Mouse (Mus musculus) spleen, embryonic (tissue): ENCODE data around the gene Vps13c.

ENCODE experiments used
- CTCF ChIA-PET: fragments of 350-600 bp; sonication (Branson Sonifier 250); formaldehyde crosslinking; loops from one replicate; lab custom pipeline; 2022; lab: Charles Lee

Vps13c gene

DNA sequence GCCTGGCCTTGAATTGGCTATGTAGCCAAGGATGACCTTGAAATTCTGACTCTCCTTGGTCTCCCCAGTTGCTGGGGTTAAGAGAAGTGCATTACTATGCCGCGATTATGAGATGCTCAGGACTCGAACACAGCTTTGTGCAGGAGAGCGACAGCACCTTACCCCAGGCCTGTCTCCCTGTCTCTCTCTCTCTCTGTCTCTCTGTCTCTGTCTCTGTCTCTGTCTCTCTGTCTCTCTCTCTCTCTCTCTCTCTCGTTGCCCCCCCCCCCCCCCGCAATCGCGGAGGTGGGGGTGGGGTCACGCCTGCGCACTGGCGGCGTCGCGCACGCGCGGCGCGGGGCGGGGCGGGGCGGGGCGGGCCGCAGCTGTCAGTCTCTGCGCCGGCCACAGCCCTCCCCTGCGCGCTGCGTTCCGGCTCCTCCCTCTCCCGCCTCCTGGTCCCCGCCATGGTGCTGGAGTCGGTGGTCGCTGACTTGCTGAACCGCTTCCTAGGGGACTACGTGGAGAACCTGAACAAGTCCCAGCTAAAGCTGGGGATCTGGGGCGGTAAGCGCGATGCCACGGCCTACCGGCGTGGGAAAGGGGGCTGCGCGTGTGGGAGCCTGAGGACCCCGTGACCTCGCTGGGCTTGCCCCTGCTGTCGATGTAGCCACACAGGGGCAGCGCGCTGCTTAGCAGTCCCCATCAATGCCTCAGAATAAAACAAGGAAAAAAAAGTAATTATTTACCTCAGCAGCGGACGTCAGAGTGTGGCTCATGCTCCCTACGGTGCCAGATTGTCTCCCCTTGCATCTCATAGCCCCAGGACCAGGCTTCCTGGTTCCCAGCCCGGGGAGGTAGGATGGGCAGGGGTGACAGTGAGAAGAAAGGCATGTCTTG is at the start of gene Vps13c:
Gene Vps13c (plus strand): TSS at position 416 of the 879 bp plus-strand sequence.
- CTCF ChIA-PET: no interaction called here

DNA sequence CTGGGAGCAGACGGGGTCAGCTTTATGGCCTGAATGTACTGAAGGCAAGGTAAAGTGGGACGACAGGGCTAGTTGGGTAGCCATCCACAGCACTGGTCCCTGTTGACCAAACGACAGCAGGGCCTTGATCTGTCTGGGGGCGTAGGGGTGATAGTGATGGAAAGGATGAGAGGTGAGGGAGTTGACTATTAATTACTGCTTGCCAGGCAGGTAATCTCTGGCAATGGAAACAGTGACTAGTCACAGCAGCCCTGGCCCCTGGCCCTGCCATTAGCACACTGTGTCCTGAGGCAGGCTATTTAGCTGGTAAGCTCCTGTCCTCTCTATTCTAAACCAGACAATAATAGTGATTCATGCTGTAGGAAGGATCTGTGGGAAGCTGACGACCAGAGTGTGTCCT is 47.8 kb upstream of the Vps13c start:
- CTCF ChIA-PET: no interaction called here

DNA sequence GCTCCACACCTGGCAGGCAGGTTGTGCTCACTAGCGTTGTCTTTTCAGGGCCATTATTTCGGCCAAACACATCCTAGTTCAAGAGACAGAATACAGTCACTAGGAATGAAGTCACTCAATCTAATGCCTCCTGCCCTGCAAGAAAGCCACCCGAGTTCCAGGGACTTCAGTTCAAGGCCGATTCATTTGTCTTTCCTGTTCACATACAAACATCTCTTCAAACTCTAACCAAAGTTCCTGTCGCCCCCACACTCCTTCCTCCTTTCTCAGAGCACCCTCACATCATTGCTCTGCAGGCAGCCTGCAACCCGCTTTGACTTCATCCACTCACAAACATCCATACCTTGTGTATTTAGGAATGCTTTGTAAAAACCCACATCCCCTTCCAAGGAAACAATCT is 46.7 kb upstream of the Vps13c start:
- CTCF ChIA-PET: no interaction called here

DNA sequence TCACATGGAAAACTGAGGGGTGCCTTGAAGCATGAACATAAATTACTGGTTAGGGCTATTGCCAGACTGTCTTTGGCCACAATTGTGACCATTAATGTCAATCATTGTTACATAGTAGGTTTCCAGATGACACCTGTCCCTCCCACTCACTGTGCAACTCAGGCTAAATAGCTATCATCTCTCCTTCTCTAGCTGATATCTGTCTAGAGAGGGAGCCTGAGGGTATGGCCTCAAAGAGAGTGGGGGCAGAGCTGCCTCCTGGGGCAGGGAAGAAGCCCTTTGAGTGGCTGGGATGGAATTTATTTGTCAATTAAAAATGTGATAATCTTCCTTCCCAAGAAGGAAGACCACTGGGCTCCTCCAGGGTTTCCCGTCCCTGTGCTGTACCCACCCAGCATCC is 46.0 kb upstream of the Vps13c start:
- CTCF ChIA-PET: no interaction called here

DNA sequence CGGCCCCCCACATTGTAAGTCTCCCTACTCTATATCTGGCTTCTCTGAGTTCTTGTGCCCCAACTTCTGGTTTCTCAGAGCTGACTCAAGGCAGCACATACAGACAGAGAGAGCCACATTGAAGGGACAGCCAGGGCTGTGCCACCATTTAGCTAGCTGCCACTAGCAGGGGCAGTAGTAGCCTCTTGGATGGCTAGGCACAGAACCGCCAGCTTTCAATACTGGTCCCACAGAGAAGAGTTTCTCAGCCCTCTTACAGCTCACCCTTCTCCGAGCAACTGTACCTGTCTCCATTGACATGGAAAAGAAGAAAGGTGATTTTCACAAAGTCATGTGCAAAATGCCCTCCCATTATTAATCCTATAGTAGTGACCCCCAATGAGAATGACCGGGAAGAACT is 45.5 kb upstream of the Vps13c start:
- CTCF ChIA-PET: no interaction called here

DNA sequence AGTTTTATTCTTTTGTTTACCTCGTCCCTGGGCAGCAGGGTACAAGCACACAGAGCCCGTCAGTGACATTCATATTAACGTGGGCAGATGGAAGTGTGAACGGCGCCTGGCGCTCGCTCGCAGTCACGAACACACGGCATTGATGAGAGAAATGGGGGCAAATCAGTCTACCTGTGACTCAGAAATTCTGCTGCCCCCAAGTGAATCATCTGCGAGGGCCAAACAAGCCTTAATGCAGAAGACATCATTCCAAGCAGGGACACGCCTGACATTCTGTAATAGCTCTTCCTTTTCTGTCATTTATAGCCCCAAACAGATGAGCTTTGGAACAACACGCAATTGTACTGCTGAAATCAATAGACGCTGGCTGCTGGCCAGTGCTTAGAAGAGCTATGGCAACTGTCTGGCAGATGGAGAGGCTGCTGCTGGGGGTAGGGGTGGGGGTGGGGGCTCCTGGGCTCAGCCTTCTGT is 45.0 kb upstream of the Vps13c start:
- CTCF ChIA-PET: no interaction called here

DNA sequence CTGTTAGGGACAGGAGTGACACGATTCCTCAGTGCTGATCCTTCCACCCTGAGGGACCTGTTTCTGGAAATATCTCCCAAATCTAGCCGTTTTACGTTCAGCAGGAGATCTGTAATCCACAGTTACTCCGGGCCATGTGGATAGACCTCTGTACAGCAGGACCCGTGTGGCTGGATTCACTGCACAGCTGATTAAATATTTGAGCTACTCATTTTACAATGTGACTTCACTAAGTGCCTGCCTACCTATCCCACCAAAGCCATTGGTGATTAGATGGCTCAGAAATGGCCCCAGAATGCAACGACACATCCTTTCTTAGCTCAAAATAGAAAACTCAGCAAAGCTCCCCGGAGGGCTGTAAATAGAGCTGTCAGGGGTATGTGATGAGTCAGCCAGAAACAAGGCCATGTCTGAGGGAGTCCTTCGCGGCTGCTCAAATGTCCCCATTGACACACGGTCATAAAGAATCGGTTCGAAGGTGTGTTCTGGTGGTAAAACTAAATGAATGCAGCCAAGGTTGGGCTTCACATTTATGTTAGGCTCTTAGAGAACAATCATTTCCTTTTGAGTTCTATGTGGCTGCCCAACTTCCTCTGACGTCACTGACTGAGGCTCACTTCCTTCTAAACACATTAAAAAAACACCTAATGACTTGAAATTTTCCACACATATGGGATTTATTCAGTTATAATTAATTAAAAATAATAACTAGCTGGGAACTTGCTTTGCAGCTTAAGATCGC is 40.9 kb upstream of the Vps13c start:
- CTCF ChIA-PET: interaction anchor here (0.6 kb wide), 2 partner anchors 173 to 1188 kb away, joined by 3 read pairs; no protein-coding TSS in a partner anchor

DNA sequence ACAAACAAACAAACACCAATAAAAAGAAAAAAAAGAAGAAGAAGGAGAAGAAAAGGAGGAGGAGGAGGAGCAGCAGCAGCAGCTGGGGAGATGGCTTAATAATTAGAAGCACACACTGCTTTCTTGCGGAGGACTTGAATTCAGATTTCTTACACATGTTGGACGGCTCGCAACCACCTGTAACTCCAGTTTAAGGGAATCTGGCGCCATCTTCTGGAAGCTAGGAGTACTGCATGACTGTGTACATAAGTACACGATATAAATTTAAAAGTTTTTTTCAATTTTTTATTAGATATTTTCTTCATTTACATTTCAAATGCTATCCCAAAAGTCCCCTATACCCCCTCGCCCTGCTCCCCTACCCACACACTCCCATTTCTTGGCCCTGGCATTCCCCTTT is 38.0 kb upstream of the Vps13c start:
- CTCF ChIA-PET: no interaction called here

DNA sequence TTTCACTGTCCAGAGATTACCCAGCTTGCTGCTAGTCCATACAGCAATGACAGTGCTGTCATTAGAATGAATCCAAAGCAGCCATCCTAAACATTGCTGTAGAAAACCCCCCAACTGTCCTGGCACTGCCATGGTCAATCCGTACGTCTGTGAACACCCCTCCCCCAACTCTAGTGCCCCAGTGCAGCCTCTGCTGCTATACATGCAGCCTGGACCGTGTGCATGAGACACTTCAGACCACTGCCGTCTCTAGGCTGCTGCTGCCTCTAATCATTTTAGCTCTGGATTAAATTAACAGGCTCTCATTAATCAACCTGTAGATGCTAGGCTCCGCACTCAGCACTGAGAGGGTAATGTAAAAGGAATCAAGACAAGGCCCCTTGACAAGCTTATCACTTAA is 33.2 kb upstream of the Vps13c start:
- CTCF ChIA-PET: no interaction called here

DNA sequence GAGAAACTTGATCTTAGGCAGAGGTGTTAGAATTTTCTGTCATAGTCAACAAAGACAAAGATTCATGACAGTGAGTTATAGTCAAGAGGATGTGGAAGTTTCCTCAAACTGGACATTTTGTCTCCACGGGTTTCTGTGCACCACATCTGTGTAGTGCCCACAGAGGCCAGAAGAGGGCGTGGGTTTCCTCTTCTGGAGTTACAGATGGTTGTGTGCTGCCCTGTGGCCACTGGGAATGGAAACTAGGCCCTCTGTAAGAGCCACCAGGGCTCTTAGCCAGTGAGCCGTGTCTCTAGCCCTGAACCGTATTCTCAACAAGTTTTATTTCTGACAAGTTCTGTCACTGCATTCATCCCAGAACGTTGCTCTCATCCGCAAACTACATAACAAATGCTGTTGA is 29.7 kb upstream of the Vps13c start:
- CTCF ChIA-PET: no interaction called here

DNA sequence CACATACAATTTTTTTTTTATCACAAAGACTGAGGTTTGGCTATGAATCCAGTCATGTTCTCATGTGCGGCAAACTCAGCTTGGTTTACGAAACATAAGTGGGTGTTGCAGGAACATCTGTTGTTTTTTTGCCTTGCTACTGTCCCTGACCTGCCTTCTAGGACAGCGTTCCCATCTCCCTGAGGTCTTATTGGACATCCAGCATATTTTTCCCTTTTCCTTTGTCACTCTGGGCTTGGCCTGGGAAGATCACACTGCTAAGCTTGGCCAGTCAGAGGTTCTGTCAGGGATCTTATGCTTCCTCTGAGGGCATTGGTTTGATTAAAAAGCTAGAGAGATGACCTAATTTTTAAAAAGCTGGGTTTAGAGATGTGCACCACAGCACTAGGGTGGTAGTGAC is 29.1 kb upstream of the Vps13c start:
- CTCF ChIA-PET: no interaction called here

DNA sequence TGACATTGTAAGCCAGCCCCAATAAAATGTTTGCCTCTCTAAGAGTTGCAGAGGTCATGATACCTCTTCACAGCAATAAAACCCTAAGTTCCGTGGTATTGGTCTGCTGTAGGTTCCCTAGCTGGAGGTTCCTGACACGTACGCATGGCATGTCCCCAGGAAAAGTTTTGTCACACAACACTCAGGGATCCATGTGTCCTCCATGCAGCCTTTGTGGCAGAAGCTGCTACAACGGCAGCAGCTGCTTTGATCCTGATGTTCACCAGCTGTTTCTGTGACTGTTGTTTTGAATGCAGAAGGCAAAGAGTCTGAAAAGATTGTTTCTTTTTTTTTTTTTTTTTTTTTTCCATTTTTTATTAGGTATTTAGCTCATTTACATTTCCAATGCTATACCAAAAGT is 27.0 kb upstream of the Vps13c start:
- CTCF ChIA-PET: no interaction called here

DNA sequence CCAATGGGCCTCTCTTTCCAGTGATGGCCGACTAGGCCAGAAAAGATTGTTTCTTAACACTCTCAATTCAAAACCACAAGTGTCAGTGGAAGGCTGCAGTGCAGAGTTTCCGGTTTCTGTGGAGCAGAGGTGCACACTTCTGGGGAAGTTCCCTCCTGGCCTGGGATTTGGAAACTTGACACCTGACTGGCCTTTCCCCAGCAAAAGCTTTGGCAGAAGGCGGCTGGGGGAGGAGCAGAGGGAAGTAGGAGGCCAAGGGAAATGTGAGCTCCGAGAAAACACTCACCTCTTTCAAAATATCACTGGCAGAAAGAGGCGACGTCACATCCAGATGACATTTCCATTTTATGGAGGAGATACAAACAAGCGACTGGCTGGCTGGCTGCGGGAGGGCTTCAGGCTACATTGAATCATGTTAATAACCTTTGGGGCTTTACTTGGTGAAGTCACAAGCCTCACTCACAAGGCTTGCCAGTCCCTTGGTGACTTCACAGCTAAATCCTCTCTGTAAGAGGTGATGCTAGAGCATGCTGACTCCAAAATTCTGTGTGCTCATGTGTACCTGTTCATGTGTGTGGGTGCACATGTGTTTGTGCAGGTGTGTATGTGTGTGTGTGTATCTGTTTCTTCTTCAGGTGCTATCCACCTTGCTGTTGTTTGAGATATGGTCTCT is 26.4 kb upstream of the Vps13c start:
- CTCF ChIA-PET: no interaction called here

DNA sequence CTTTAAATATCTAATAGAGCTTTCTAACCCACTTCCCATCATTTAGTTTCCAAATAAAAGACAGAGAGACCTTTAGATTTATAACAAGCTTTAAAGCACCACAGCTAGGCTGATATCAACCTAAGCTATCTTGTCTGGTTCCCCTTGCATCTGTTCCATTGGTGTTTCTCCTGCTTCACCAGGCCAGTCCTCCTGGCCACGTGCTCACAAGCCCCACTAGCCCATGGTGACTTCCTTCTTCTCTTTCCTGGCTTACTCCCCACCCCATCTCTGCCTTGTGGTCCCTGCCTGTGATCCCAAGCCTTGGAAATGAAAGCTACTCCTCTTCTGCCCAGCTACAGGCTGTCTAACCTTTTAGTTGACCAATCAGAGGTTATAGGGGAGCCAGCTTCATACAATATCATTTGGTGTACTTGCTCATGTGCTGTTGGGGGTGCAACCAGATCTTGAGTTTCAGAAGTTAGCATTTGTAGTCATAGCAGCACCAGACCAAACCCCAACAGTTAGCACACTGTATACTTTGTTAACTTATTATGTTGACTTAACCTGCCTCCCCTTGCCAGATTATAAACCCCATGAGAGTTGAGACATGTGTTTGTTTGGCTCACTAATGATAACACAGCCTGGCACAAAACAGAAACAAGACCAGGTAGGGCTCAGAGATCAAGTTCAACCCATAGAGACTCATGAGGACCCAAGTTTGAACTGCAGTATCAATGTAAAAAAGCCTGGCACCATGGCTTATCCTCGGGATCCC is 23.8 kb upstream of the Vps13c start:
- CTCF ChIA-PET: no interaction called here

DNA sequence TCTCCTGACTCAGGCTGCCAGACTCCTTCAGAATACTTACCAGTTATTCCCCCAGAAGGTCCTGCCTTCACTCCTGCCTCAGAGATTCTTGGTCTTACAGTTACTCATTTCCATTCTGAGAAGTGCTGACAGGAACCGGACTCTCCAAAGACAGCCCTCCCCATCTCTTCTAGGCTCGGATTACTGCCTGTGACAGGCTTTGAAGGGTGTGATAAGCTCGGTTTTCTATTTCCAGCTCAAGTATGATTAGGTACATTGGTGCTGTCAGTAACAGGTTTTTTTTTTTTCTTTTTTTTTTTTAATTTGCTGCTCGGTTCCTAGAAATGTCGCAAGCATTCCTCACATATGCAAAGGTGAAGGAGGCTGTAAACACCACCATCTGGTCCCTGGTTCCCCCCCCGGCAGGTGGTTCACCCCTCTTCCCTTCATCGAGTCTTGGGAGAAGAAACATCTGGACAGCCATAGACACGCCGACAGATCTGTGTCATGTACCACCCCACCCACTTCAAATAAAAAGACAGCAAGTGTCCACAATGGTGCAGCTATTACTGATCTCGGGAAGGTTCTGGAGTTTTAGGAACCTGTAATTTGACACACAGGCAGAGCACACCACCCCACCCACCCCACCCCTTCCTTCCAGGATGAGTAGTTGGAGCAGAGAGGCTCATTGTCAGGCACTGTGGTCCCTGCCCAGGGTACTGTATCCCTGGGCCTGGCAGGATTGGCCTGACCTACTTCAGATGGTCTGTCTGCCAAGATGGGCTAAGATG is 22.1 kb upstream of the Vps13c start:
- CTCF ChIA-PET: no interaction called here

DNA sequence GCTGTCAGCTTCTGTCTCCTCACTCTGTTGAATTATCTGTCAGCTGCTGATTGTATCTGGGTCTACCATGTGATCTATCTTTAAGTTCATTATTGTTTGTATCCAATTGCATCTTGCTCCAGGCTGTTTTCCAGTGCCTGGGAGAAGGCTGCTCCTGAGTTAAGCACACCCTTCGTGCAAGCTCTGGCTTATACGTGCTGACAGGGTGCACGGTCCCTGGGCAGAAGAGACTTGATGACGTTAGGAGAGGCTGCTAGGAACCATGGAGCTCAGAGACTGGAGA is 21.6 kb upstream of the Vps13c start:
- CTCF ChIA-PET: no interaction called here

DNA sequence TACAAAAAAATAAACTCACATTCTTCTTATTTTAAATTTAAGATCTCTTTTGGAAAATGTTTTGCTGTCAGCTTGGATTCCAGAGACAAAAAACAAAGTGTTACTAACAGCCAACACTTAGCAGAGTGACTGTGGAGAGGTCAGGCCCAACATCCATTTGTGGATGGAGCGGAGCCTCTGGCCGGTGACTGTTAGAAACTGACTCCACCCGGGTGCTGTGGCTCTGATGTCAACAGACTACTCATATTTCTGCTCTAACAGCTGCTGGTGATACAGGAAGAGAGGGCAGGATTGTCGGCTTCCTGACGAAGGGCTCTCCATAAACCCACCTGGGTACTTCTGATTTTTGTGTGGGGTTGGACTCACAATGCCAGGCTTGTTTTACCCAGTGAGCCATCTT is 17.1 kb upstream of the Vps13c start:
- CTCF ChIA-PET: no interaction called here

DNA sequence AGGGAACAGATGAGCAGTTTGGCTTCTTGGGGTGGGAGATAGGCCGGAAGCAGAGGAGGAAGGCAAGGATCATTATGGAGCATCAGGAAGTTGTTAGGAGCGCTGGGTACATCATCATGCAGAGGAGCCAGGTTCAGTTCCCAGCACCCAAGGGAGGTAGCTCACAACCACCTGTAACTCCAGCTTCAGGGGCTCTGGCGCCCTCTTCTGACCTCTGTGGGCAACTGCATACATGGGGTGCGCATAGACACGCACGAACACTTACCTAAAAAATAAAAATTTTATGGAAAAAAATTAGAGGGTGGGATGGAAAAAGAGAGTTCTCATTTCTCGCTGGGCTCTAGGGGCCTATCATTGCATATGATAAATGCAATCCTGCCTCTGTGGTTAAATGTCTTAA is 14.7 kb upstream of the Vps13c start:
- CTCF ChIA-PET: no interaction called here

DNA sequence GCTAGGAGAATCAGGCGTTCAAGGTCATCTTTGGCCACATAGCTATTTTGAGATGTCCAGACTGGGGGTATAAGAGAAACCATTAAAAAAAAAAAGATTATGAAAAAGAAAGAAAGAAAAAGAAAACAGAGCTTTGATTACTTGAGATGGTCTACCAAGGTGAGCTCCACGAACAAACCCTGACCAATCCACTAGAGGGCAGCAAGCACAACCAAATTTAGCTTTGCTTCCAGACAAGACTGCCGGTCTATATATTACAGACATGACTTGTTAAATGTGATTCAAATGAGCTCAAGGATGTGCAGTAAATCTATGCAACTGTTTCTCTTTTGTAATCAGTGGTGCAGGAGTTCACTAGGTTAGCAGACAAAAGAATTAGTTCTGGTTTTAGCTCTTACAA is 12.0 kb upstream of the Vps13c start:
- CTCF ChIA-PET: interaction anchor here (0.9 to 1.6 kb wide), 2 partner anchors 25 to 47 kb away, joined by 3 to 6 read pairs; no protein-coding TSS in a partner anchor

DNA sequence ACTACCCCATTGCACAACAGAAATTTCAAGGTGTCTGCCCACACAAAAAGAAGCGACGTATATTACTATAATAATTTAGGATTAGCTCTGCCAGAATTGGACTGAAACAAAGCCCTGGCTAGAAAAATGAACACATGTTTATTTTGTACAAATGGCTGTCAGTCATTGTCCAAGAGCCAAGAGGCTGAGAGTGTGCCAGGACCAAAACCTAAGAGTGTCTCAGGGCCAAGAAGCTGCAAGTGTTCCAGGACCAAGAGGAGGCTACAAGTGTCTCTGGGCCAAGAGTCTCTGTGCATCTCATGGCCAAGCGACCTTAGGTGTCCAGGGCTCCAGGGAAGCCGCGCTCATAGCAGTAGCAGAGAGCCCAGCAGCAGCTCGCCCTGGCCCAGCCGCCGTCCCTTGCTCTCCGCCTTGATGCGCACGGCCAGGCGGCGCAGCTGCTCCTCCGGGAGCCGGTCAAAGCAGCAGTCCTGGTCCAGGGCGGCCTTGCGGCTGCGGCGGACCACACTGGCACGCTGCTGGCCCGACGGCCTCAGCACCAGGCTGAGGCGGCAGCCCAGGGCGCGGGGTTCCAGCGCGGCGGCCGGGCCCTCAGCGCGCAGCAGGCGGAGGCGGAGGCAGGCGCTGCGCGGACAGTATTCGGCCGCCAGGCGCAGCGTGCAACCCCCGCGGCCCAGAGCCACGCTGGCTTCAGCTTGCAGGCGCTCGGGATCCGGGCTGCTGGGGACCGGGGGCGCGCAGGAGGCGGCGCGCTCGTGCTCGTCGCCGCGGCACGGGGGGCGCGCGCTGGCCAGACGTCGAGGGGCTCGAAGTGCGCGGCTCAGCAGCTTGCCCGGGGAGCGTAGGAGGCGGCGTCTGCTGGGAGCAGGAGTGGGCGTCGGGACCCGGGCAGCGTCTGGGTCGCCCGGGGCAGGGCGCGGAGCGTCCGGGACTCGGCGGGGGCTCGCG is 9.5 kb upstream of the Vps13c start:
- CTCF ChIA-PET: no interaction called here
